ENCODE assay signal across 14 mouse cellular contexts in genomic region chrX:159910600-159910999, GRCm38 (mm10).
A peak's percentile ranks its signal among the peaks of the same experiment; 100 is the strongest.
DNase-seq lines count a peak whose midpoint lies in the region; ATAC-seq lines count a peak whose summit lies in the region.
"Had no signal": no experiment of that assay in that cellular context is flagged by ENCODE, and none has a peak within 500 bp of the region (broad histone marks: within the 10 kb centered on the region; RNA-seq: fewer than 3 reads in every experiment).

No protein-coding gene starts in this region.

- no peak overlapping the region for H3K4me2 ChIP-seq in heart, embryonic 16.5 days (ENCODE audit: low read depth, low read length)
- H3K4me2 ChIP-seq: embryonic facial prominence, embryonic 15.5 days had no signal

- peak; percentile 28; the same call in 1 of the 2 replicates for ATAC-seq in heart, embryonic 16.5 days (replicated peaks; ENCODE audit: extremely low read depth, insufficient read depth, low FRiP score)
- ATAC-seq in granulocyte monocyte progenitor cell, adult 5-6 weeks (replicated peaks; ENCODE audit: poor library complexity, severe bottlenecking), result peak; percentile 54

- 64% methylated on average over 3 of the region's 3 CpGs for WGBS in heart, embryonic 16.5 days

- no peak for DNase-seq in heart, adult 11 months
- DNase-seq in 3T3-L1 (ENCODE audit: low read depth, low spot score) (peak; percentile 63), adipocyte (ENCODE audit: low spot score) (peak; percentile 46)
- DNase-seq in right cerebral cortex, adult 2 months (ENCODE audit: low spot score in 2 of 2), result no peak
- no peak for DNase-seq in testis, postnatal 10 days (ENCODE audit: low spot score)
- no peak for DNase-seq in urinary bladder, adult 2 months (ENCODE audit: low spot score)
- DNase-seq: adrenal gland, adult 2 months; cerebellum, adult 11 months; heart, postnatal 36 days had no signal

- no peaks in the 10 kb centered on the region for H3K36me3 ChIP-seq in heart, embryonic 16.5 days (ENCODE audit: control insufficient read depth, insufficient read depth)
- H3K36me3 ChIP-seq: embryonic facial prominence, embryonic 15.5 days had no signal

- no peak overlapping the region for H3K9ac ChIP-seq in heart, embryonic 16.5 days (ENCODE audit: low read length)
- H3K9ac ChIP-seq: embryonic facial prominence, embryonic 15.5 days had no signal

- H3K4me3 ChIP-seq in heart, embryonic 16.5 days (ENCODE audit: low read length), result no peak overlapping the region
- H3K4me3 ChIP-seq: embryonic facial prominence, embryonic 15.5 days; megakaryocyte, embryonic 14.5 days had no signal

- H3K27ac ChIP-seq in heart, embryonic 16.5 days (ENCODE audit: low read length), result no peak overlapping the region
- H3K27ac ChIP-seq: embryonic facial prominence, embryonic 15.5 days; kidney, postnatal 0 days had no signal

- no peaks in the 10 kb centered on the region for H3K9me3 ChIP-seq in heart, embryonic 16.5 days (replicated peaks; ENCODE audit: control insufficient read depth, low read length)
- H3K9me3 ChIP-seq: embryonic facial prominence, embryonic 15.5 days; megakaryocyte, embryonic 14.5 days had no signal

- H3K4me1 ChIP-seq in heart, embryonic 16.5 days (ENCODE audit: control insufficient read depth, insufficient read depth, low read length), result 0 out of 2 replicates have a peak, but pooled peaks cover 7% of the 10 kb centered on the region
- H3K4me1 ChIP-seq: embryonic facial prominence, embryonic 15.5 days had no signal

- H3K27me3 ChIP-seq in heart, embryonic 16.5 days (ENCODE audit: control insufficient read depth, insufficient read depth, low read length), result no peaks in the 10 kb centered on the region
- H3K27me3 ChIP-seq: embryonic facial prominence, embryonic 15.5 days had no signal

Comparison
In these comparisons a context has a peak if more than half of its experiments do, and no peak if none do; other contexts are left out.
1. DNase-seq: peak in 3T3-L1 (single experiment) and adipocyte (single experiment); none in heart, adult 11 months (single experiment), right cerebral cortex, adult 2 months (0 of 2), testis, postnatal 10 days (single experiment) and urinary bladder, adult 2 months (single experiment).